Mouse (Mus musculus) B cell, adult 2 months (primary cell): Measurements from ENCODE around the gene Alkbh5.
"Not testable (repeated sequence)": the region's sequence is repeated elsewhere in the genome, so short reads cannot be mapped to it uniquely, and the experiment has no call there.

Experiments used
- DNase-seq, 2 experiments: peaks; one replicate each; pipeline ENCODE4 v3.0.0; 2022

The Alkbh5 gene

GRCm38 (mm10) chr11:60545433-60545832 is 9.3 kb downstream of the Alkbh5 start:
- DNase-seq = no peak

- DNase-seq = no peak
These were observed 11.9 kb downstream of the Alkbh5 start for GRCm38 (mm10) chr11:60548112-60548511.

- no peak for DNase-seq
These were observed 16.9 kb downstream of the Alkbh5 start for GRCm38 (mm10) chr11:60553091-60553490.

- DNase-seq = no peak
These were observed 21.5 kb downstream of the Alkbh5 start for GRCm38 (mm10) chr11:60557675-60558074.

GRCm38 (mm10) chr11:60559342-60559741 is 23.2 kb downstream of the Alkbh5 start:
- DNase-seq = peak; percentile 67 to 68

GRCm38 (mm10) chr11:60574006-60574405 is 37.8 kb downstream of the Alkbh5 start:
- DNase-seq = not testable (repeated sequence)
